Mouse (Mus musculus) urinary bladder, postnatal 25 days (tissue): ENCODE results near the gene Cdc34.
A peak's percentile ranks its signal among the peaks of the same experiment; 100 is the strongest.

Source experiments
- DNase-seq: peaks from one replicate; pipeline ENCODE4 v3.0.0; 2022; ENCODE audit warnings: low spot score

Cdc34 gene

DNA sequence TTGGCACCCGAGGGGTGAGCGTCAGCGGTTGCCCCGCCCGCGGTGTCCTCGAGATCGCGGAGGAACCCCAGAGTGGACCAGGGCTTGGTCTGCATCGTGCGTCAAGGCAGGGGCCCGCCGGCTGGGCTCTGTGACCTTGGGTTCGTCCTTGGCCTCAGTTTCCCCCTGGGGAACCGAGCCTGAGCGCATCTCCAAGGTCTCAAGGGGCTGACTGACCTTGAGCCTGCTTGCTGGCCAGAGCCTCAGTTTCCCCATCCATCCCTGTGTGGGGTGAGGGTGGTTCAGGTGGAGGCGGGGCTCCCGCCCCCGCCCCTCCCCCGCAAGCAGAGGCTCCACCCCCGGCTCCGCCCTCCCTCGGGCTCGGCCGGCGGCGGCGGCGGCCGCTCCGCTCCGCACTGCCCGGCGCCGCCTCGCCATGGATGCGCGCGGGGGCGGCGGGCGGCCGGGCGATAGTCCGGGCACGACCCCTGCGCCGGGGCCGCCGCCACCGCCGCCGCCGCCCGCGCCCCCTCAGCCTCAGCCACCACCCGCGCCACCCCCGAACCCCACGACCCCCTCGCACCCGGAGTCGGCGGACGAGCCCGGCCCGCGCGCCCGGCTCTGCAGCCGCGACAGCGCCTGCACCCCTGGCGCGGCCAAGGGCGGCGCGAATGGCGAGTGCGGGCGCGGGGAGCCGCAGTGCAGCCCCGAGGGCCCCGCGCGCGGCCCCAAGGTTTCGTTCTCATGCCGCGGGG lies 34.4 kb downstream of the Cdc34 start, which contains the start of gene Hcn2:
Gene Hcn2, plus strand, starts transcription at position 381 of the 734 bp plus-strand sequence.
- DNase-seq: no peak

DNA sequence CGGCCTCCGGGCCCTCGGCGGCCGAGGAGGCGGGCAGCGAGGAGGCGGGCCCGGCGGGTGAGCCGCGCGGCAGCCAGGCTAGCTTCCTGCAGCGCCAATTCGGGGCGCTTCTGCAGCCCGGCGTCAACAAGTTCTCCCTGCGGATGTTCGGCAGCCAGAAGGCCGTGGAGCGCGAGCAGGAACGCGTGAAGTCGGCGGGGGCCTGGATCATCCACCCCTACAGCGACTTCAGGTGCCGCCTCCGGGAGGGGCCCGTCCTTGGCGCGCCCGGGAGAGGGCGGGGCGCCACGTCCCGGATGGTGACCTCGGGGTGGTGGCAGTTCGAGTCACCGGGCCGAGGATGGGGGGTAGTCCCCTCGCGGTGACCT lies 35.0 kb downstream of the Cdc34 start:
- no peak for DNase-seq

DNA sequence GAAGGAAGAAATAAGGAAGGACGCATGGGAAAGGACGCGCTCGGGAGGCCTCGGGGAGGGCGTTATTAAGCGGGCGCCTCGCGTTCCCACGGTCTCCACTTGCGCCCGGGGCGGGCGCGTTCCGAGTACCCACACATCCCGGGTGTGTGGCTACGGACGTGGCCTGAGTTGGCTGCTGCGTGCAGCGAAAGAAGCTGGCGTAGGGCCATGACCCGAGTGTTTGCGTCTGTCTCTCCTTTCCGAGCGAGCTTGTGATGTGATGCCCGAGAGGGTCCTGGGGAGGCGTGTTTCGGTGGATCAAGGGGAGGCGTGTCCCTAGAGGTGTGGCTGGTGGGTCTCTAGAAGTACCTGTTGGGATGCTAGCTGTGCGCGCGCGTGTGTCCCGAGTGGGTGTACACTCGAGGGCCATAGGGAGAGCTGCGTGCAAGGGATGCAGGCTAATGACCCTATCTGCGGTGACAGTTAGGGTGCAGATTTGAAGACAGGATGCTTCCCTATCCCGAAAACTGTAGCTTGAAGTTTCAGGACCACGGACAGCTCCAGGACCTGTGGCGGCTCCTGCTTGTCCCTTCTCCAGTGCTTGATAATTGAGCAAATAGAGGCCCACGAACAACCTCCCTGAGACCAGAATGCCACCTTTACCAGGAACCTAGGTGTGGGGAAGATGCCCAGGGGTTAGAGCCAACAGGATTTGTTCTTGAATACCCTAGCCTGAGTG lies 35.8 kb downstream of the Cdc34 start:
- DNase-seq: peak; percentile 79

DNA sequence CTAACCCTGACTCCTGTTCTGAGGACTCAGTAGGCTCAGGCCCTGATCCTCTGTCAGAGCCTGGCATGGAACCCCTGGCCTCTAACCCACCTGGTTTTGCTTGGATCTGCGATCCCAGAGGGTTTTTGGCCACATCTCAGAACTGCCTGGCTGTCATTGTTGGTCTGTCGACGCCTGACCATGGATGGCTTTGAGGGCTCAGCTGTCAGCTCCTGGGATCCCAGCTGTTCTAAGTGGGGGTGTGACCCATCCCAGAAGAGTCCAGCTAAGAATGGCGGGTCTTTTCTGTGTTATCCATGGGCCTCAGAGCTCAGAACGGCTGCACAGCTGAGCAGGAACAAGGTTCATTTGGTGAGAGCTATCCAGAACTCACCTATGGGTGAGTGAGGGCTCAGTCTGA lies 39.1 kb downstream of the Cdc34 start:
- no peak for DNase-seq

DNA sequence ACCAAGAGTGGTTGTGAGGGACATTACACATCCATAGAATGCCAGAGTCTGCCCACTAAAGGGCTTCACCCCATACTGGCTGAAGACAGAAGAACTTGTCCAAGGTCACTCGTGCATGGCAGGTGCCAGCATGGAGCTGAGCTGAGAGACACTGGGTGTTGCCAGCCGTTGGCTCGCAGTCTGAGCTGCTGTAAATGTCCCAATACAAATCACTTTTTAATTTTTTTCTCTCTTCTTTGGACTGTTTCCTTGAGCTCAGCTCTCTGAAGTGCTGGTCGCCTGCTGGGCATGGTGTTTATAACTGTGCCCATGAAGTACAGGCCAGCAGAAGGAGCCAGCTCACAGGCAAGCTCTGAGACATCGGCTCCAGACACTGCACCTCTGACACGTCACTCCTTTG lies 41.1 kb downstream of the Cdc34 start:
- DNase-seq: no peak

DNA sequence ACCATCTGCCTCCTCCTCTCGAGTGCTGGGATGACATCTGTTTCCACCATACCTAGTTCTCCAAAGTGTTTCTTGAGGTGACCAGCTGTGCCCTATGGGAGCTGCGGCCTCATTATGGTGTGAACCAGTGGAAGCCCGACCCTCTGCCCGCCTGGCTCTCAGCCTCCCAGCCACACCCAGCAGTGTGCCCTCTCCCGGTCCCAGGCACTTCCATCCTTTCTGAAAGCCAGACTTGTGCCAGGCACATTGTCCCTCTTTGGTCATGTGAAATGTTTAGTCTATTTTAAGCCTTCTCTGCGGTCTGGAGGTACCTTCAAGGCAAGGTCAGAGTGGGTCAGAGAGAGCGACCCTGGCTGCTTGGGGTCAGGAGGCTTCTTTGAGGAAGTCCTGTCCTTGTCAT lies 41.7 kb downstream of the Cdc34 start:
- DNase-seq: no peak

DNA sequence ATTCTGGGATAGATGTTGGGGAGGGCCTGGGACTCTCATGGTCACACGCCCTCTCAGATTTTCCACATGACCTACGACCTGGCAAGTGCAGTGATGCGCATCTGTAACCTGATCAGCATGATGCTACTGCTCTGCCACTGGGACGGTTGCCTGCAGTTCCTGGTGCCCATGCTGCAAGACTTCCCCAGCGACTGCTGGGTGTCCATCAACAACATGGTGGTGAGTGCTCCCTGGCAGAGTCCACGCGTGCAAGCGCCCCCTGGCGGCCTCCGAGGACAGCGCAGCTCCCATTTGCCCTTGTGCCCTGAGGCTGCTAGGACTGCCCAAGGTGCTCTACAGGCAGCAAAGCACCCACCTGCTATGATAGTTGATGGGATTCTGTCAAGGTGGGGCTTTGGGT lies 44.1 kb downstream of the Cdc34 start:
- no peak for DNase-seq

DNA sequence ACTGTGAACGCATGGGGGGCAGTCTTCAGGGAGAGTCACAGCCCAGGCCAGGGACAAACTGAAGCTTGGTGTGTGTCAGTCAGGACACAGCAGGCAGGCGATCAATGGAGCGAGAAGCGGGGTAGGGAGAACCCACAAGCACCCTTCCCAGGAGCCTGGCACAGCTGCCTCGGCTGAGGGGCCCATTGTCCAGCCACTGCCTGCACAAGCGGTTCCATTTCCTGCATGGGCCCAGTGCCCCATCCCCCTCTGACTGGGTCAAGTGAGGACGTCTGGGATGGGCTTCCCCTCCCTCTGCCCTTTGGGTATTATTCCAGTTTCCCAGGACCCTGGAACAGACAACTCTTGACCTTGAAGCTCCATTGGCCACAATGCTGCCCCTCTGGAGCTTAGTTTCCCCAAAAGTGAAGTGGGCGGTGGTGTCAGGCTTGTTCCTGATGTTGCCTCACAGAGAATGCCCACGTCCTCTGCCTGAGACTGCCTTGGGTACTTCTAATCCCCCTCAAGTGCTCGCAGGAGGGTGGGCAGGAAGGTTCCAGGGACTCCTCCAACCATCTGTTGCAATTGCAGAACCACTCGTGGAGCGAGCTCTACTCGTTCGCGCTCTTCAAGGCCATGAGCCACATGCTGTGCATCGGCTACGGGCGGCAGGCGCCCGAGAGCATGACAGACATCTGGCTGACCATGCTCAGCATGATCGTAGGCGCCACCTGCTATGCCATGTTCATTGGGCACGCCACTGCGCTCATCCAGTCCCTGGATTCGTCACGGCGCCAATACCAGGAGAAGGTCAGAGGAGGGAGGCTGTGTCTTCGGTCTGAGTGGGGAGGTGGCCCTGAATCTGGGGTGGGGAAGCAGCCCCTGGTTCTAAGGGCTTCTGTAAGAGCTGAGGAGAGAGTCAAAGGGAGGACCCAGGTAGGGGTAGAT lies 46.6 kb downstream of the Cdc34 start:
- no peak for DNase-seq

DNA sequence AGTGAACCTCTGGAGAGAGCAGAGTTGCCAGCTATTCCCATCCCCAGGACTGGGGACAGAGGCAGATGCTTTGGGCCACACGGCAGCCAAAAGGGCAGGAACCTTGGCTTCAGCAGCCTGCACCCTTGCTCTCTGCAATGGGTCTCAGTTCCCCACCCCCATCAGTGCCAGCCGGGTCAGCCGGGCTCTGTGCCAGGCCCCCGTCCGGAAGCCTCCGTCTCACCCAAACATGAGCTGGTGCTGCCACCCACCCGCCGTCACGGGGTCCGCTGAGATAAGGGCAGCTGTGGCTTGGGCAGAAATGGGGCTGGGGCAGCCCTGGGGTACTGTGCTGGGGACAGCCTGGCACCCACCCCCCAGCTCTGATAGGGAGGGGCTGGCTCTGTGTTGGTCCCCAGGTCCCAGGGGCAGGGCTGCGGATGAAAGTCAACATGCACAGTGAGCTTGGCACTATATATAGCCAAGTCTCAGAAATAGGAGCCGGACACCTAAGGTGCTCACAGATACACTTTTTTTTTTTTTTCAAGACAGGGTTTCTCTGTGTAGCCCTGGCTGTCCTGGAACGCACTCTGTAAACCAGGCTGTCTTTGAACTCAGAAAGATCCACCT lies 47.5 kb downstream of the Cdc34 start:
- no peak for DNase-seq

DNA sequence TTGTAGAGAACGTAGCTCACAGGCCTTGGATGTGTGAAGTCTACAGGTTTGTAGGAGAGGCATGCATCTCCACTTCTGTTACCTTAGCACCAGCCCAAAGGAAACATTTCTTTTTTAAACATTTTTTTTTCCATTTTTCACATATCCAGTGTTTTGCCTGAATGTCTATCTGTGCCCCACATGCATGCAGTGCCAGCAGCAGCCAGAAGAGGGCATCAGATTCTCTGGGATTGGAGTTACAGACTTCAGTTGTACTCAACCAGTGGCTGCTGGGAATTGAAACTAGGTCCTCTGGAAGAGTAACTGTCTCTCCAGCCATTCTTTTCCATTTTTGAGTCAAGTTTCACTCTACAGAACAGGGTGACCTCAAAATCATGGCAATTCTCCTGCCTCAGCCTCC lies 50.5 kb downstream of the Cdc34 start:
- DNase-seq: no peak

DNA sequence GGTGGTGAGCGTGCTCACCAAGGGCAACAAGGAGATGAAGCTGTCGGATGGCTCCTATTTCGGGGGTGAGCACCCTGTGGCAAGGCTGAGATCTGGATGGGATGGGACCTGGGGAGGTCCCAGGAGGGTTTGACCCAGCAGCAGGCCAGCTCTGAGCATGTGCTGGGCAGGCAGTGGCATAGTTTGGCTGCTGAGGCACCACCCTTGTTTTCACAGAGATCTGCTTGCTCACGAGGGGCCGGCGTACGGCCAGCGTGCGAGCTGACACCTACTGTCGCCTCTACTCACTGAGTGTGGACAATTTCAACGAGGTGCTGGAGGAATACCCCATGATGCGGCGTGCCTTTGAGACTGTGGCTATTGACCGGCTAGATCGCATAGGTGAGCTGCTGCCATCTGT lies 51.9 kb downstream of the Cdc34 start:
- no peak for DNase-seq

DNA sequence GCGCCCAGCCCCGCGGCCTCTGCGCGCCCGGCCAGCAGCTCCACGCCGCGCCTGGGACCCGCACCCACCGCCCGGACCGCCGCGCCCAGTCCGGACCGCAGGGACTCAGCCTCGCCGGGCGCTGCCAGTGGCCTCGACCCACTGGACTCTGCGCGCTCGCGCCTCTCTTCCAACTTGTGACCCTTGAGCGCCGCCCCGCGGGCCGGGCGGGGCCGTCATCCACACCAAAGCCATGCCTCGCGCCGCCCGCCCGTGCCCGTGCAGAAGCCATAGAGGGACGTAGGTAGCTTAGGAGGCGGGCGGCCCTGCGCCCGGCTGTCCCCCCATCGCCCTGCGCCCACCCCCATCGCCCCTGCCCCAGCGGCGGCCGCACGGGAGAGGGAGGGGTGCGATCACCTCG lies 53.4 kb downstream of the Cdc34 start:
- no peak for DNase-seq

DNA sequence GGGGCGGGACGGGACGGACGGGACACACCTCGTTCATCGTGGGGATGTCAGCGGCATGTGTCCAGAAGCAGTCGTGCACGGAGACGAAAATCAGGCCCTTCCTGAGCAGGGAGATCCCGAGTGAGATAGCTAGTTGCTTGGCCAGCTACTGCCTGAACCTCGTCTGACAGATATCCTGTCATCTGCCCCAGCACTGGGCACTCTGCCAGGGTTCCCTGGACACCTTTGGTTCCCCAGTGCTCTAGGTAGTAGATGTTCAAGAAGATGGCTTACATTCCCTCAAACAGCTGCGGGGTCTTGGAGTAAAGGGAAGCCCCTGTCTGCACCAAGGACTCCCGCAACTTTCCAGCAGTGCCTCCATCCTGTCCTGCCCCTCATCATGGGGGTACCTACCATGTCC lies 54.7 kb downstream of the Cdc34 start:
- DNase-seq: no peak
